Mouse (Mus musculus): ENCODE measurements around the gene Cwc15. TPM values are rescaled to one million over a fixed set of nuclear protein-coding genes. Genes with fewer than 3 reads are reported as not detected.
"Not testable (repeated sequence)": the region's sequence is repeated elsewhere in the genome, so short reads cannot be mapped to it uniquely, and the experiment has no call there.

Cwc15 gene
- 135 and 142 TPM in 2 replicates for polyA plus RNA-seq (2015; fragmentation: Nextera tagmentation; extraction: Ambion mirVana)

GRCm38 (mm10) chr9:14500023-14500915 lies at the start of gene Cwc15, which contains the start of gene Kdm4d:
Gene Cwc15 (plus strand): TSS chr9:14500617.
Gene Kdm4d (minus strand): TSS chr9:14500482.
- Histone ChIP-seq H3K4me3 (peak within 1 kb of the TSS; percentile 89), H3K27me3 (replicated peaks) (no peaks in the 10 kb centered on the region), H3K4me2 (peak within 1 kb of the TSS; percentile 80), H3K4me1 (peaks cover 20% of the 10 kb centered on the region), H3K9ac (peak within 1 kb of the TSS; percentile 80), H3K27ac (peak within 1 kb of the TSS; percentile 89), H3K9me3 (no peaks in the 10 kb centered on the region), H3K36me3 (replicated peaks) (peaks cover 22% of the 10 kb centered on the region; the same call in 1 of the 2 replicates)
- ATAC-seq (replicated peaks) = peak; percentile 99
- WGBS = under 1% methylated on average over 59 of the region's 59 CpGs

GRCm38 (mm10) chr9:14451120-14451519 lies 49.3 kb upstream of the Cwc15 start:
- not testable (repeated sequence) for H3K9me3 ChIP-seq; H3K36me3 ChIP-seq (replicated peaks); H3K4me3 ChIP-seq; H3K4me2 ChIP-seq; ATAC-seq (replicated peaks); H3K4me1 ChIP-seq; H3K27ac ChIP-seq; H3K9ac ChIP-seq; H3K27me3 ChIP-seq (replicated peaks)
- WGBS = 68% methylated on average over 8 of the region's 8 CpGs

DNA sequence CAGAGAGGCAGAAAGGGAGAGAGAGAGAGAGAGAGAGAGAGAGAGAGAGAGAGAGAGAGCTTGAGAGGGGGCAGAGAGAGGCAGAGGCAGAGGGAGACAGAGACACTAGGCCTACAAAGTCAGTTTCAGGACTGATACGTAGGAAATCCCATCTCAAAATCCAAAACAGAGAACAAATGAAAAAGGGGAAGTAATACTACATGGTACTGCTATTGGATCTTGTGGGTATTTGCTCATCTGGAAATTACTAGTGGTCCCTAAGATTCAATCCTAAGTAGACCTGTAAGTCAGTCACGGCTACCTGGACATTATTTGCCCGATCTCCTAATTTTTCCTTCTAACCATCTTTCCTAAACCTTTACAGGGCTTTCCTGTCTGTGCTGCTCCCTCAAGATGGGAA lies 44.1 kb upstream of the Cwc15 start:
- Histone ChIP-seq H3K27ac (no peak overlapping the region), H3K9me3 (no peaks in the 10 kb centered on the region), H3K9ac (no peak overlapping the region), H3K4me3 (no peak overlapping the region), H3K36me3 (replicated peaks) (no peaks in the 10 kb centered on the region), H3K27me3 (replicated peaks) (no peaks in the 10 kb centered on the region), H3K4me2 (no peak overlapping the region), H3K4me1 (no peaks in the 10 kb centered on the region)
- ATAC-seq (replicated peaks) = no peak
- 89% methylated on average over 3 of the region's 3 CpGs for WGBS

DNA sequence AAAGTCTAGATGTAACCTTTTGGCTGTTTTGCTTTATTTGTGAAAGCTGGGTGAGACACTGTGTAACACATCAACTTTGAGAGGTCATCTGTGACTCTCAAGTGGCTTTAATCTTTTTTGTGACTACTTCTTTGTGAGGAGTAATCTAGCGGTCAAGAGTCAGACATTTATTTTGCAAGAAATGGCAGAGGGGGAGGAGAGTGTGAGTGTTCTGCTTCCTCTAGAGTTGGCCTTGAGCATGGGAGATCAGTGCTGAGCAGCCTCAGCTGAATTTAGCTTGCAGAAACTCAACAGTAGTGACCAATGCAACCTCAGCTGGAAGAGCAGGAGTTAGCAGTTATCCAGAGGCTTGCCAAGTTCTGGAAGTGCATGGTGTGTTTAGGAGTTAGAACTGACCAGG lies 37.9 kb upstream of the Cwc15 start:
- not testable (repeated sequence) for H3K4me2 ChIP-seq; H3K4me1 ChIP-seq; H3K4me3 ChIP-seq; ATAC-seq (replicated peaks); H3K9ac ChIP-seq; H3K36me3 ChIP-seq (replicated peaks); H3K9me3 ChIP-seq; H3K27ac ChIP-seq; H3K27me3 ChIP-seq (replicated peaks)
- WGBS = 96% methylated on average over 1 of the region's 1 CpGs

DNA sequence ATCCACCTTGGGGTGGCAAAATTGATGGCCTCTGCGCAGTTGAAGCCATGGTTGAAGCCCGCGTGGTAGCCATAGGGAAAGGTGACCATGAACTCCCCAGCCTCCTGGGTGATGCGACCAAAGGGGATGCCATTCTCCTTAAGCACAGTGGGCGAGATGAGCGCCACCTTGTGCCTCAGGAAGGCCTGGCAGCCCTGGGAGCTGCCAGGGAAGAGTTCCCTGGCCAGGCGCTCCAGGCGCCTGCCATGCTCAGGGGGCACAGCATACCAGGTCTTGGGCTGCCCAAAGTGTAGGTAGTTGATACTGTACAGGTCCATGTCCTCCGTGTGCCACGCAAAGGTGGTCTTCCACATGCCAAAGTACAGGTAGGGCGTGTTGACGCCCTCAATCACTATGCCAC lies 36.7 kb upstream of the Cwc15 start:
- H3K4me2 ChIP-seq; H3K36me3 ChIP-seq (replicated peaks); H3K27me3 ChIP-seq (replicated peaks); H3K9ac ChIP-seq; ATAC-seq (replicated peaks); H3K4me3 ChIP-seq; H3K9me3 ChIP-seq; H3K27ac ChIP-seq; H3K4me1 ChIP-seq: not testable (repeated sequence)
- 76% methylated on average over 12 of the region's 12 CpGs for WGBS

DNA sequence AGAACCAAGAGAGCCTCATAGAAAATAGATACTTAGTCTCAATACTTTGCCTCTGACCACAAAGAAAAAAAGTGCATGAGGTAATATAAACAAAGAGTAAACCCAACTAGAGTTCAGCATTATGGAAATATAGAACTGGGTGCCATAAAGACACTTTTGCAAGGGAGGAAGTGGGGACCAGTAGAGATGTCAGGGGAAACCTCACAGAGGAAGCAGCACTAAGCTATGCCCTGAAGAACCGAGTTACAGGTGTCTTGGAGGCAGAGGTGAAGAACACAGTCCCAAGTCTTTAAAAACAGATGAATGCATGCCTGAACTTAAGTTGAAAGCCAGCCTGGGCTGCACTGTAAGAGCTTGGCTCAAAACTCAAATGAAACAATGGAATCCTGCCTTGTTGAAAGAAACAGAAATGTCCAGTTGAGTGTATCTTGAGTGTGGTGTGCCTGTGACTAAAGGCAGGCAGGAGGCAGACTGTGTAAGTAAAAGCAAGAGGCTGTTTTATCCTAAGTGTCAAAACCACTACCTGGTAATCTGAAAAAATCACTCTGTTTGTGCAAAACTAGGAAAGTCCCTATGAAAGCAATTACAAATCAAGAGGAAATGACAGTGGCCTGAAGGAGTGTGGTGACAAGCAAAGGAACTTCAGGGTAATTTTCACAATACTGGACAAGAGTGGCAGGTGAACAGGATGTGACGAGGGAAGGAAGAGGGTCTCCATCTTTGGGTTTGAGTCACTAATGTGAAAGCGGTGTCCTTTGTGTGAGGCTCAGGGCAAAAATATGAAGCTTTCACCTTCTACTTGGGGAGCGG lies 1.3 kb upstream of the Cwc15 start:
- peaks cover 12% of the 10 kb centered on the region; the same call in 1 of the 2 replicates for H3K36me3 ChIP-seq (replicated peaks)
- WGBS = 81% methylated on average over 4 of the region's 4 CpGs
- H3K27me3 ChIP-seq (replicated peaks) = no peaks in the 10 kb centered on the region
- peak overlapping the region; percentile 80 for H3K4me2 ChIP-seq
- no peak for ATAC-seq (replicated peaks)
- H3K9me3 ChIP-seq = no peaks in the 10 kb centered on the region
- H3K4me3 ChIP-seq = peak overlapping the region; percentile 89
- peaks cover 20% of the 10 kb centered on the region for H3K4me1 ChIP-seq
- no peak overlapping the region for H3K27ac ChIP-seq
- peak overlapping the region; percentile 71; the same call in 1 of the 2 replicates for H3K9ac ChIP-seq

DNA sequence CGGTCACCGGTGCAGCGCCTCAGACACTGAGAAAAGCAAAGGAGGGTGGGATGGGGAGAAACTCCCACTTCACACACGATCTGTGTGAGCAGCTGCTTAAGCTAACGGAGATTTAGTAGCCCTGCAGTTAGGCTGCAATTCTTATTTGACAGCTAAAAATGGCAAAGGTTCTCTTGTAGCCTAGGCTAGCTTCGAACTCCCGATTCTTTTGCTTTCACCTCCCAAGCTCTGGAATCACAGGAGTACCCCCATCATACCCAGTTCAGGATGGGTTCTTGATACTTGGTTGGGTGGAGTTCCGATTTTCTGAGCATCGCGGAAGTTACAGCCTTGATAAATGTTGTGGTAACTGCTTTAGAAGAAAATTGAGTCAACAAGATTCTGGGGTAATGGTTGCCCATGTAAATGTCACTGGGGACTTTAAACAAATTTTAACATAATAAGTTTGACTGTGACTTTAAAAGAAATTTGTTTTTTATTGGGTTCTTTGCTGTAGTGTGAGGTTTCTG lies 553 bp downstream of the Cwc15 start:
- Histone ChIP-seq H3K36me3 (replicated peaks) (peaks cover 29% of the 10 kb centered on the region), H3K4me3 (peak overlapping the region; percentile 89), H3K9me3 (no peaks in the 10 kb centered on the region), H3K4me1 (peaks cover 20% of the 10 kb centered on the region), H3K9ac (peak overlapping the region; percentile 80), H3K4me2 (peak overlapping the region; percentile 69), H3K27ac (peak overlapping the region; percentile 78), H3K27me3 (replicated peaks) (no peaks in the 10 kb centered on the region)
- WGBS = 5% methylated on average over 10 of the region's 10 CpGs
- ATAC-seq (replicated peaks) = no peak

DNA sequence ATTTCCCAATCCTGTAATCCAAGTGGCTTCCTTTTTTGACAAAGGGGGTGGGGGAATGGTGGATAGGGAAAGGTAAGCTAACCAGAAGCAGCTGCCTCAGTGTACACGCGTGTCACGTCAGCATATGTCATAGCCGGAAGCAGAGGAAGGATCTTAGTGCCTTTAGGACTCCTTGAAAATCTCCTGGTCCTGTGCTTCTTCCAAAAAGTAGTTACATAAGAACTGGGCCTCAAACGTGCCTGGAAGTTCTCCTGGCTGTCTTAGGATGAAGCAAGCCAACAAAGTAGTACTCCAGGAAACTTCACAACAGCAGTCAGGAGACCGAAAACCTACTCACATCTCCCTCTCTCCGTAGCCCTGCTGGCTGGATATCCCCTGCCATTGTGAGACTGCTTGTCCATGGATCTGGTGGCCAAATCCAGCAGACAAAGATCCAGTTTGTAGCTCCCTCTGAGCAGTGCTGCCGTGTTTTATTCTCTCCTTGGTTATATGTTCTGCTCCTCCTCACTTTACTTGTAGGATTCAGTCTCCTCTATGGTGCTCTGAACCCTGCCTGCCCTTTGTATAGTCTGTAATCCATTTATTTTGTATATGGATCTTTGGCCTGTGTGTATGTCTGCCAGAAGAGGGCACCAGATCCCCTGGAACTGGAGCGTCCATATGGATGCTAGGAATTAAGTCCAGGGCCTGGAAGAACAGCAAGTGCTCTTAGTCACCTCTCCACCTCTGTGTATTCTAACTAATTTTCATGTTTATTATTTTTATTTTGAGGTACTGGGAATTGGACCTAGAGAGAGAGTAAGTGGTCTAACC lies 12.4 kb downstream of the Cwc15 start:
- Histone ChIP-seq H3K27ac (no peak overlapping the region), H3K9ac (no peak overlapping the region), H3K4me3 (no peak overlapping the region), H3K27me3 (replicated peaks) (no peaks in the 10 kb centered on the region), H3K4me2 (no peak overlapping the region), H3K9me3 (no peaks in the 10 kb centered on the region), H3K4me1 (no peaks in the 10 kb centered on the region), H3K36me3 (replicated peaks) (peaks cover 29% of the 10 kb centered on the region)
- peak; percentile 84 for ATAC-seq (replicated peaks)
- WGBS = 78% methylated on average over 9 of the region's 9 CpGs

- H3K9ac ChIP-seq = no peak overlapping the region
- H3K36me3 ChIP-seq (replicated peaks) = no peaks in the 10 kb centered on the region
- no peaks in the 10 kb centered on the region for H3K4me1 ChIP-seq
- H3K9me3 ChIP-seq = no peaks in the 10 kb centered on the region
- no peak overlapping the region for H3K4me2 ChIP-seq
- no peak for ATAC-seq (replicated peaks)
- no peak overlapping the region for H3K27ac ChIP-seq
- 79% methylated on average over 1 of the region's 1 CpGs for WGBS
- no peaks in the 10 kb centered on the region for H3K27me3 ChIP-seq (replicated peaks)
- no peak overlapping the region for H3K4me3 ChIP-seq
These were observed 16.9 kb downstream of the Cwc15 start for GRCm38 (mm10) chr9:14517296-14517695.

DNA sequence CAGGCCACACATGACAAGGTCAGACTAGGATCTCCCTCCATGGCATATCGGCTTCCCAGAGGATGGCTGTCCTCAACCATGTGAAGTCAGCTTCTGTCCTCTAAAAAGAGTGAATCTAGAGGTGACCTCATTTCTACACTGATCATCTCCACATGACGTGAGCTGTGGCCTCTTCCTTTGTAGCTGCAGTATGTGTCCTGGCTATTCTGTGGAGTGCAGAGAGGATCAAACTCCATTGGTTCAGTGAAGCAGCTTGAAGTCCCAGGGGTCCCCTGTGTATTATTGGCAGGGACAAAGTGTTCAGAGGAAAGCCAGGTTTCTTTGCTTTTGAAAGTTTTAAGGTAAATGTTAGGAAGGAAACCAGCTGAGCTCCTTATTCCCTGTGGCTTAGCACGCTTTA lies 17.7 kb downstream of the Cwc15 start:
- H3K4me1 ChIP-seq = no peaks in the 10 kb centered on the region
- H3K36me3 ChIP-seq (replicated peaks) = no peaks in the 10 kb centered on the region
- no peak overlapping the region for H3K4me3 ChIP-seq
- no peaks in the 10 kb centered on the region for H3K9me3 ChIP-seq
- 83% methylated on average over 3 of the region's 3 CpGs for WGBS
- H3K27me3 ChIP-seq (replicated peaks) = no peaks in the 10 kb centered on the region
- ATAC-seq (replicated peaks) = peak; percentile 71
- no peak overlapping the region for H3K27ac ChIP-seq
- H3K4me2 ChIP-seq = no peak overlapping the region
- H3K9ac ChIP-seq = no peak overlapping the region

DNA sequence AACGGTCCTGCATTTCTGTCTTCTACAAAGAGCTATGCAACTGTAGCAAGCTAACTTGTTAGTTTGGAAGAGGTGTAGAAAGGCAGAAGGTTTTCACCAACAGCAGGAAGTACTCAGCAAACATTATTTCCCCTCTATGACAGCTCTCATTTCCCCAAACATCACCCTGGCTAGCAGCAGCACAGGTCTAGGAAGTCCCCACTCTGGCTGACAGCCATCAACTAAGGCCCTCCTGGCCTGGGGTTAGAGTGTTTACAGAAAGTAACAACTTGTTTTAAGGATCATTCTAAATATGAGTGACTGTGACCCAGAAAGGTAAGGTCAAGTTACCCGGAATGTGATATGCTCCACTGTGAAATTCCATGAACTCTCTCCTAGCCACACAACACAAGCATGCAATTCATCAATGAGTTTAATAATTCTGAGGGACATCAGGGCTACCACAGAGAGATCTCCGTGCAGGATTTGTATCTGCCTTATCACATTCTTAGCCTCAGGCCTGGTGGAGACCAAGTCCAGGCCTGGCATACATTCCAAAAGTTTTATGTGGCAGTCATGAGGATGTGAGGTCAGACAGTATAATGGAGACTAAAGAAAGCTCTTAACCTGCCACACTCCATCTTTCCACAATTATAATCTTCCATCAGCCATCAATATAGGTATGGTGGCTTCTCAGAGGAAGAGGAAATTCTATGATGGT lies 20.7 kb downstream of the Cwc15 start:
- WGBS = 78% methylated on average over 3 of the region's 3 CpGs
- H3K4me1 ChIP-seq = no peaks in the 10 kb centered on the region
- ATAC-seq (replicated peaks) = no peak
- H3K27ac ChIP-seq = no peak overlapping the region
- H3K4me3 ChIP-seq = no peak overlapping the region
- no peaks in the 10 kb centered on the region for H3K9me3 ChIP-seq
- no peaks in the 10 kb centered on the region for H3K36me3 ChIP-seq (replicated peaks)
- no peak overlapping the region for H3K9ac ChIP-seq
- no peaks in the 10 kb centered on the region for H3K27me3 ChIP-seq (replicated peaks)
- no peak overlapping the region for H3K4me2 ChIP-seq
